Mouse (Mus musculus) adrenal gland, postnatal 10 days (tissue): ENCODE measurements at regions not wholly inside any gene's neighbourhood (a gene's known extent, or its start where the extent isn't known, plus 50 kb on each side); places are given as distances from the start of the nearest gene placed in this dataset.

Experiments
- DNase-seq: peaks from one replicate; pipeline ENCODE4 v3.0.0; 2021; ENCODE audit warnings: mixed read lengths

- DNase-seq: no peak
Measured at GRCm38 (mm10) chr11:55712350-55712749, 104.4 kb upstream of the Glra1 start.

GRCm38 (mm10) chr11:55707467-55707866 is 99.5 kb upstream of the Glra1 start:
- DNase-seq: no peak

- no peak for DNase-seq
Measured at GRCm38 (mm10) chr11:55701921-55702320, 93.9 kb upstream of the Glra1 start.

GRCm38 (mm10) chr11:55685031-55685519 is 77.1 kb upstream of the Glra1 start:
- DNase-seq: no peak

- peak; percentile 39 for DNase-seq
Measured at GRCm38 (mm10) chr11:55682351-55682961, 74.5 kb upstream of the Glra1 start.

- no peak for DNase-seq
Measured at GRCm38 (mm10) chr11:55681226-55681980, 73.4 kb upstream of the Glra1 start.

GRCm38 (mm10) chr11:55663108-55663507 is 55.1 kb upstream of the Glra1 start:
- no peak for DNase-seq

GRCm38 (mm10) chr11:55662283-55662682 is 54.3 kb upstream of the Glra1 start:
- DNase-seq: no peak
